Mouse (Mus musculus) liver, embryonic 14.5 days (tissue): ENCODE data around the gene Hacd1.

Experiments
- CTCF ChIP-seq: IDR thresholded peaks from 2 replicates; pipeline ENCODE4 v1.5.1; 2016; ENCODE audit warnings: antibody characterized with exemption, low read depth, control low read depth
- EP300 ChIP-seq: IDR thresholded peaks from 2 replicates; pipeline ENCODE4 v1.6.1; 2016; ENCODE audit warnings: antibody characterized with exemption, low read depth

DNA sequence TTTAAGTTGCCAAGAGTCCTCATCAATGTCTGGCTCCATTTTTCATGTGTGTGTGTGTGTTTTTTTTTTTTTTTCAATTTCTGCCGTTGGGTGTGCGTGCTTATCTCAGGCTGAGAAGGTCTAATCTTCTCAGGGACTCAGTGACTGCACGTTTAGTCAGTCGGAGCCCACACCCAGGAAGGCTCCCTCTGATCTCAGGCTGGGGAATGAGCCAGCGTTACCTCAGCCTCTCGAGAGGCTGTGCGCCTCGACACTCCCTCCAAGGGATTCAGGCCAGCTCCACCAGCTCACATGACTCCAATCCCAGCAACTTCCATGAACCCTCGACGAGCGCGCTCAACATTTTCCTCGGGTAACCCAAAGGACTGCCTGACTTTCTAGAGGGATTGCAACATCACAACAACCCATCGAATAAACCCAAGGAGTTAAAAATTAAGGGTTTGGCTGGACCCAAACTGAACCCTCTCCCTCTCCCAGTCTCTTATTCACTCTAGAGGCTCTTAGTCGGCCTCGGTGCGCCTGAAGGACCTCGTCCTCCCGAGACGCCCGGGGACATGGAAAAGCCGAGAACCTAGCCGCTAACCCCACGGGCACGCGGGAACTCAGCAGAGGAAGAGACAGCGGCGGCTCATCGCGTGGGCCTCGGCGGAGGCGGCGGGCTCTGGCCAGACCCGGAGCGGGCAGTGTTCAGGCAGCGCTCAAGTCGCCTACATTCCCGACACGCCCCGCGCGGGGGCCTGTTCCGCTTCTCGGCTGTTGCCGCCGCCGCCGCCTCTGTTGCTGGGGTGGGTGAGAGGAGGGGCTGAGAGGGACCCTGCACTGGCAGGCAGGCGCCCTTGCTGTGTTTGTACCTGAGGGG is 17.7 kb upstream of the Hacd1 start, which contains the start of gene Stam:
- TF ChIP-seq CTCF (no peak), EP300 (peak; percentile 69)
